Mouse (Mus musculus) embryonic facial prominence, embryonic 12.5 days (tissue): ENCODE data around the gene Zfyve19. TPM values are rescaled to one million over a fixed set of nuclear protein-coding genes. Genes with fewer than 3 reads are reported as not detected.

Experiments used
- ATAC-seq: fragments of 200-750 bp; cut with Nextera tagmentation; 2 replicates; pipeline ENCODE4 v1.8.0; 2017; ENCODE audit not compliant: insufficient number of reproducible peaks, insufficient read depth, low FRiP score, low TSS enrichment
- H3K27ac ChIP-seq: fragments of 300-500 bp; sonication (generic); 2 replicates; pipeline ENCODE4 v1.5.1; 2016; ENCODE audit warnings: mild to moderate bottlenecking
- H3K27me3 ChIP-seq: fragments of 300-500 bp; sonication (generic); 2 replicates; pipeline ENCODE4 v1.6.1; 2016; ENCODE audit warnings: mild to moderate bottlenecking, moderate library complexity
- H3K36me3 ChIP-seq: fragments of 300-500 bp; sonication (generic); 2 replicates; pipeline ENCODE4 v1.6.1; 2016; ENCODE audit warnings: mild to moderate bottlenecking
- H3K4me1 ChIP-seq: fragments of 300-500 bp; sonication (generic); 2 replicates; pipeline ENCODE4 v1.6.1; 2016
- H3K4me2 ChIP-seq: fragments of 300-500 bp; sonication (generic); replicated peaks from 2 replicates; pipeline ENCODE4 v1.6.1; 2016; ENCODE audit warnings: mild to moderate bottlenecking, moderate library complexity
- H3K4me3 ChIP-seq: fragments of 300-500 bp; sonication (generic); 2 replicates; pipeline ENCODE4 v1.5.1; 2016; ENCODE audit warnings: mild to moderate bottlenecking
- H3K9ac ChIP-seq: fragments of 300-500 bp; sonication (generic); 2 replicates; pipeline ENCODE4 v1.6.1; 2016; ENCODE audit warnings: mild to moderate bottlenecking, moderate library complexity
- H3K9me3 ChIP-seq: fragments of 300-500 bp; sonication (generic); 2 replicates; pipeline ENCODE4 v1.6.1; 2016; ENCODE audit warnings: mild to moderate bottlenecking, moderate library complexity
- WGBS: fragments of 180-500 bp; shearing (Covaris S2); methylation state at CpG from one replicate; pipeline ENCODE4 v1.1.7; 2016; 5-methylcytosine and 5-hydroxymethylcytosine counted together
- polyA plus RNA-seq: library from polyadenylated mRNA; unstranded; fragments of >200 nt; fragmentation: Nextera tagmentation; extraction: Ambion mirVana; gene quantifications from 2 replicates; pipeline ENCODE4 v1.2.1, GENCODE M21; 2016

Zfyve19 gene
- polyA plus RNA-seq, 1 experiment from 2014 or later = 57.0 TPM

GRCm38 (mm10) chr2:119263813-119264212 lies 55.4 kb downstream of the Zfyve19 start:
- peaks cover 3% of the 10 kb centered on the region for H3K27me3 ChIP-seq
- H3K27ac ChIP-seq = no peak overlapping the region
- no peak overlapping the region for H3K4me2 ChIP-seq
- H3K9ac ChIP-seq = no peak overlapping the region
- no peaks in the 10 kb centered on the region for H3K9me3 ChIP-seq
- 80% methylated on average over 5 of the region's 5 CpGs for WGBS
- ATAC-seq = no peak
- H3K4me1 ChIP-seq = peaks cover 7% of the 10 kb centered on the region; the same call in 1 of the 2 replicates
- H3K4me3 ChIP-seq = no peak overlapping the region
- no peaks in the 10 kb centered on the region for H3K36me3 ChIP-seq

Other genes starting within 250 kb of the Zfyve19 start
- gene Ccdc32, start 179.2 kb upstream of the Zfyve19 start, polyA plus RNA-seq = 22.6 and 23.3 TPM in 2 replicates
- 4.6 and 6.0 TPM in 2 replicates for gene Rpusd2, start 173.8 kb upstream of the Zfyve19 start, polyA plus RNA-seq
- 54.3 and 55.0 TPM in 2 replicates for gene Knl1, start 161.5 kb upstream of the Zfyve19 start, polyA plus RNA-seq
- gene Rad51, start 95.8 kb upstream of the Zfyve19 start, polyA plus RNA-seq = 53.3 and 57.7 TPM in 2 replicates
- 41.9 and 42.3 TPM in 2 replicates for gene Rmdn3, start 51.6 kb upstream of the Zfyve19 start, polyA plus RNA-seq
- 4.7 and 5.2 TPM in 2 replicates for gene Gchfr, start 40.8 kb upstream of the Zfyve19 start, polyA plus RNA-seq
- gene Gm14137, start 34.1 kb upstream of the Zfyve19 start, polyA plus RNA-seq = 0.70 and 1.1 TPM in 2 replicates
- 26.5 and 27.5 TPM in 2 replicates for gene Dnajc17, start 178 bp downstream of the Zfyve19 start, polyA plus RNA-seq
- 0.28 TPM in 1 of 2 replicates, not detected in the other for gene Ppp1r14d, start 21.3 kb downstream of the Zfyve19 start, polyA plus RNA-seq
- 8.8 and 10.6 TPM in 2 replicates for gene Spint1, start 28.7 kb downstream of the Zfyve19 start, polyA plus RNA-seq
- 5.7 and 6.9 TPM in 2 replicates for gene Rhov, start 62.7 kb downstream of the Zfyve19 start, polyA plus RNA-seq
- gene Vps18, start 80.1 kb downstream of the Zfyve19 start, polyA plus RNA-seq = 23.8 and 23.9 TPM in 2 replicates
- 5.1 and 5.7 TPM in 2 replicates for gene Dll4, start 117.2 kb downstream of the Zfyve19 start, polyA plus RNA-seq
- gene Chac1, start 142.6 kb downstream of the Zfyve19 start, polyA plus RNA-seq = 0.79 and 1.0 TPM in 2 replicates